Mouse (Mus musculus): ENCODE measurements around the gene Vmn2r93. TPM values are rescaled to one million over a fixed set of nuclear protein-coding genes. Genes with fewer than 3 reads are reported as not detected.

Vmn2r93 gene
- polyA plus RNA-seq (2016; fragmentation: Nextera tagmentation; extraction: Ambion mirVana), result not detected in 2 replicates

GRCm38 (mm10) chr17:18297799-18298198 is at the start of gene Vmn2r93:
Gene Vmn2r93, plus strand, starts transcription at chr17:18298099.
- WGBS, result 51% methylated on average over 1 of the region's 1 CpGs

GRCm38 (mm10) chr17:18277656-18278055 is 20.2 kb upstream of the Vmn2r93 start, which contains the start of gene Vmn2r94:
Gene Vmn2r94, minus strand, starts transcription at chr17:18277756.
- no peak for ATAC-seq (ENCODE audit: insufficient number of reproducible peaks, insufficient read depth, low FRiP score, low TSS enrichment)
- WGBS, result 69% methylated on average over 2 of the region's 2 CpGs
- no peaks in the 10 kb centered on the region for H3K36me3 ChIP-seq
- H3K27ac ChIP-seq, result no peak within 1 kb of the TSS
- H3K9ac ChIP-seq, result no peak within 1 kb of the TSS
- H3K4me2 ChIP-seq (replicated peaks), result no peak within 1 kb of the TSS
- no peaks in the 10 kb centered on the region for H3K4me1 ChIP-seq
- H3K27me3 ChIP-seq, result no peaks in the 10 kb centered on the region
- H3K4me3 ChIP-seq, result no peak within 1 kb of the TSS
- H3K9me3 ChIP-seq, result no peaks in the 10 kb centered on the region

More at GRCm38 (mm10) chr17:18297799-18298198, at the start of gene Vmn2r93:
- H3K36me3 ChIP-seq, result no peaks in the 10 kb centered on the region
- no peaks in the 10 kb centered on the region for H3K27me3 ChIP-seq
- H3K27ac ChIP-seq, result no peak within 1 kb of the TSS
- no peaks in the 10 kb centered on the region for H3K9me3 ChIP-seq
- no peak within 1 kb of the TSS for H3K9ac ChIP-seq
- H3K4me1 ChIP-seq, result no peaks in the 10 kb centered on the region
- no peak within 1 kb of the TSS for H3K4me2 ChIP-seq (replicated peaks)
- no peak within 1 kb of the TSS for H3K4me3 ChIP-seq
- ATAC-seq (ENCODE audit: insufficient number of reproducible peaks, insufficient read depth, low FRiP score, low TSS enrichment), result no peak

- no peak overlapping the region for H3K4me2 ChIP-seq (replicated peaks)
- ATAC-seq (ENCODE audit: insufficient number of reproducible peaks, insufficient read depth, low FRiP score, low TSS enrichment), result no peak
- no peak overlapping the region for H3K27ac ChIP-seq
- WGBS, result 82% methylated on average over 2 of the region's 2 CpGs
- no peaks in the 10 kb centered on the region for H3K4me1 ChIP-seq
- H3K27me3 ChIP-seq, result no peaks in the 10 kb centered on the region
- H3K9ac ChIP-seq, result no peak overlapping the region
- H3K36me3 ChIP-seq, result no peaks in the 10 kb centered on the region
- H3K9me3 ChIP-seq, result 0 out of 2 replicates have a peak, but pooled peaks cover 9% of the 10 kb centered on the region
- no peak overlapping the region for H3K4me3 ChIP-seq
Observed at GRCm38 (mm10) chr17:18323031-18323430, 25.1 kb downstream of the Vmn2r93 start.

GRCm38 (mm10) chr17:18360007-18360406 is 62.1 kb downstream of the Vmn2r93 start:
- Histone ChIP-seq H3K27ac (no peak overlapping the region), H3K4me3 (no peak overlapping the region), H3K4me1 (no peaks in the 10 kb centered on the region), H3K4me2 (replicated peaks) (no peak overlapping the region), H3K9ac (no peak overlapping the region), H3K27me3 (no peaks in the 10 kb centered on the region), H3K9me3 (peaks cover 8% of the 10 kb centered on the region; the same call in 1 of the 2 replicates), H3K36me3 (no peaks in the 10 kb centered on the region)
- 82% methylated on average over 1 of the region's 1 CpGs for WGBS
- no peak for ATAC-seq (ENCODE audit: insufficient number of reproducible peaks, insufficient read depth, low FRiP score, low TSS enrichment)

GRCm38 (mm10) chr17:18360602-18361001 is 62.7 kb downstream of the Vmn2r93 start:
- ATAC-seq (ENCODE audit: insufficient number of reproducible peaks, insufficient read depth, low FRiP score, low TSS enrichment), result no peak
- Histone ChIP-seq H3K27me3 (no peaks in the 10 kb centered on the region), H3K36me3 (no peaks in the 10 kb centered on the region), H3K27ac (no peak overlapping the region), H3K9me3 (peaks cover 8% of the 10 kb centered on the region; the same call in 1 of the 2 replicates), H3K4me2 (replicated peaks) (no peak overlapping the region), H3K4me3 (no peak overlapping the region), H3K4me1 (no peaks in the 10 kb centered on the region), H3K9ac (no peak overlapping the region)
- 61% methylated on average over 3 of the region's 3 CpGs for WGBS

Other genes with a start within 250 kb of the Vmn2r93 start
- gene Vmn2r124, start 248.7 kb upstream of the Vmn2r93 start, polyA plus RNA-seq (2016; fragmentation: Nextera tagmentation; extraction: Ambion mirVana), result 0.03 TPM in 1 of 2 replicates, not detected in the other
- gene Vmn2r91, start 213.1 kb upstream of the Vmn2r93 start, polyA plus RNA-seq (2016; fragmentation: Nextera tagmentation; extraction: Ambion mirVana), result not detected in 2 replicates
- gene Vmn2r92, start 146.2 kb upstream of the Vmn2r93 start, polyA plus RNA-seq (2016; fragmentation: Nextera tagmentation; extraction: Ambion mirVana), result not detected in 2 replicates
- not detected in 2 replicates for gene Vmn2r94, start 20.3 kb upstream of the Vmn2r93 start, polyA plus RNA-seq (2016; fragmentation: Nextera tagmentation; extraction: Ambion mirVana)
- gene Vmn2r95, start 126.0 kb downstream of the Vmn2r93 start, polyA plus RNA-seq (2016; fragmentation: Nextera tagmentation; extraction: Ambion mirVana), result not detected in 2 replicates